In genomic region chr7:140031771-140032170, GRCm38 (mm10) we compare ENCODE assay signal across 20 mouse cellular contexts. TPM values are rescaled to one million over a fixed set of nuclear protein-coding genes. Genes with fewer than 3 reads are reported as not detected.
"Had no signal": no experiment of that assay in that cellular context is flagged by ENCODE, and none has a peak within 500 bp of the region (broad histone marks: within the 10 kb centered on the region; RNA-seq: fewer than 3 reads in every experiment).

No protein-coding gene starts in this region.

- H3K9ac ChIP-seq: neural tube, embryonic 15.5 days; stomach, embryonic 15.5 days had no signal

- H3K9me3 ChIP-seq: neural tube, embryonic 15.5 days; stomach, embryonic 15.5 days had no signal

- H3K4me3 ChIP-seq: neural tube, embryonic 15.5 days; stomach, embryonic 15.5 days had no signal

- H3K27ac ChIP-seq: neural tube, embryonic 15.5 days; stomach, embryonic 15.5 days; stomach, postnatal 0 days had no signal

- DNase-seq: retina, postnatal 1 day; right cerebral cortex, adult 18-20 months; right cerebral cortex, postnatal 14 days; right cerebral cortex, postnatal 25 days; right cerebral cortex, postnatal 4 days; spleen, adult 18-20 months; thymus, adult 18-20 months; thymus, adult 2 months; thymus, postnatal 14 days; thymus, postnatal 25 days; thymus, postnatal 36 days; thymus, postnatal 4 days had no signal

- H3K27me3 ChIP-seq: neural tube, embryonic 15.5 days; stomach, embryonic 15.5 days had no signal

- H3K4me2 ChIP-seq: neural tube, embryonic 15.5 days; stomach, embryonic 15.5 days had no signal

RNA-seq across cellular contexts. Expression of gene Msx3, which starts 17.1 kb away (rescaled TPM):
- total RNA-seq: neutrophil, adult 5-6 weeks had no signal
- polyA plus RNA-seq: small intestine, adult 2 months; spleen, adult 2 months; stomach, embryonic 14.5 days; stomach, embryonic 15.5 days; stomach, postnatal 0 days; testis, adult 2 months had no signal

RNA-seq across cellular contexts. Expression of gene Caly, which starts 50.6 kb away (rescaled TPM):
- total RNA-seq: neutrophil, adult 5-6 weeks had no signal
- polyA plus RNA-seq: spleen, adult 2 months had no signal
